Mouse (Mus musculus): ENCODE results near the gene Gucd1.
"Not testable (repeated sequence)": the region's sequence is repeated elsewhere in the genome, so short reads cannot be mapped to it uniquely, and the experiment has no call there.

The Gucd1 gene

DNA sequence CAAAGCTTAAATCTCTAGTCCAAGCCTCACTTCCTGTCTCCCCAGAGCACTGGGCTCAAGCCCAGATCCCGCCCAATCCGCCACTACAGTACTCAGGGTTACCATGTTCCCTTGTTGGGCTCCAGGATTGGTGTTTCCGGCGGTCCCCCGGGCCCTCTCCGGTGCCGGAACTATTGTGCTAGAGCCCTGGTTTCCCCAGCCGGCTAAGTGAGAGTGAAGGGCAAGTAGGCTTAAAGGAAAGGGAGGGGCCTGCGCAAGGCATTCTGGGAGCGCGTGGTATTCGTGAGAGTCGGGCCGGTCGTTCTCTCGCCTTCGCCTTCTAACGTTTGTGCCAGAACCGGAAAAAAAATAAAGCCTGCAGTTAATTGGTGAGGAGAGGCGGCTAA lies at the start of gene Gucd1:
TSS of gene Gucd1 (minus strand) at position 215 of the 386 bp plus-strand sequence.
- peak; percentile 95 to 99 for DNase-seq (ENCODE audit: low spot score in 2 of 2)

DNA sequence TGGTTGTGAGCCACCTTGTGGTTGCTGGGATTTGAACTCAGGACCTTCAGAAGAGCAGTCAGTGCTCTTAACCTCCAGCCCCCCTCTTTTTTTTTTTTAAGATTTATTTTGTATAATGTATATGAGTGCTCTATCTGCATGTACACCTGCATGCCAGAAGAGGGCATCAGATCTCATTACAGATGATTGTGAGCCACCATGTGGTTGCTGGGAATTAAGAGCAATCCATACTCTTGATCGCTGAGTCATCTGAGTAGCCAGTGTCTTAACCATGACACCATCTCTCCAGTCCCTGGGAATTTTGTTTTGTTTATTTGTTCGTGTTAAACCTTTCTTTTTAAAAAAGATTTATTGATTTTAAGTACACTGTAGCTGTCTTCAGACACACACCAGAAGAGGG lies 49.0 kb upstream of the Gucd1 start:
- not testable (repeated sequence) for DNase-seq (ENCODE audit: low spot score in 2 of 2)

DNA sequence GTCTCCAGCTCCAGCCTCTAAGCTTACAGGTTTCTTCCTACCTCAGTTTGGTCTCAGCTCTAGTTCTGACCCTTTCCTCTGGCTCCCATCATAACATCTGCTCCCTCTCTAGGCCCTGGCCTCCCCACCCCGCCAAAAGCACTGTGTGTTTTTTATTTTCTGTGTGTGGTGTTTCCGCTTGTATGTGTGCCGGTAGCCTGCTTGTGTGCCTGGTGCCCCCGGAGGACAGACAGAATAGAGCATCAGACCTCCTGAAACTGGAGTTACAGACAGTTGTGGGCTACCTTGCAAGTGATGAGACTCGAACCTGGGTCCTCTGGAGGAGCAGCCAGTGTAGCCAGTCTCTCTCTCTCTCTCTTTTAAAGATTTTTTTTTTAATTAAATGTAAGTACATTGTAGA lies 48.5 kb upstream of the Gucd1 start:
- no peak for DNase-seq (ENCODE audit: low spot score in 2 of 2)

DNA sequence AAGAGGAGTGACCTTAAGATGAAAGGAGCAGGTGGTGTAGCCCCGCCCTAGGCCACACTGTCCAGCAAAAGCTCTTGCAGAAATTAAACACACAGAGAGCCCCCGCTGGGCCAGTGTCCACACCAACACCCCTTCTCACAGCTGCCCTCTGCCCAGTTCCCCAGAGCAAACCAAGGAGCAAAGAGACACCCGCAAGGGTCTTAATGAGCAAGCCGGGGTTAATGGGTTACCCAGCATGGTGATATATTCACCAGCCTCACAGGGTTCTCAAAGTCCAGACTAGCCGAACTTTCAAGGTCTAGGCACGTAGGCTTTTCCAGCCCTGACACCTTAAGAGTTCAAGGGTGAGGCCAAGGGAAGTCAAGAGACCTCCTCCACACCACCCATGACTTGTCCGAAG lies 48.1 kb upstream of the Gucd1 start:
- DNase-seq (ENCODE audit: low spot score in 2 of 2): no peak

DNA sequence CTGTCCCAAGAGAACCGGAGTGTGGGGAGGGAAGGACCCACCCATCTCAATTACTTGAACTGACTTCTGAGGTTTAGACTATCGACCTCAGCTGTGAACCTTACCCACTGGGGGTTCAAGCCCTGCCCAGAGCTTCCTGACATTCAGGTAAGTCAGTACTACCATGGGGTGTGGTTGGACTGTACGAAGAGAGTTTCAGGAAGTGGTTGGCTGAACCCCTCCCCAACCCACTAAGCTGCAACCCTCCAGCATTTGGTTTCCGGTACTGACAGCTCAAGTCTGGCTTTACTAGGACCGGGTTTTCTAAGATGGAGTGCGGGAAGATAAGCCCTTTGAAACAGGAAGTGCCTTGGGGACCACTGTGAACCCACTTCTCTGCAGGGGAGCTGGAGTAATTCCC lies 47.7 kb upstream of the Gucd1 start:
- no peak for DNase-seq (ENCODE audit: low spot score in 2 of 2)

DNA sequence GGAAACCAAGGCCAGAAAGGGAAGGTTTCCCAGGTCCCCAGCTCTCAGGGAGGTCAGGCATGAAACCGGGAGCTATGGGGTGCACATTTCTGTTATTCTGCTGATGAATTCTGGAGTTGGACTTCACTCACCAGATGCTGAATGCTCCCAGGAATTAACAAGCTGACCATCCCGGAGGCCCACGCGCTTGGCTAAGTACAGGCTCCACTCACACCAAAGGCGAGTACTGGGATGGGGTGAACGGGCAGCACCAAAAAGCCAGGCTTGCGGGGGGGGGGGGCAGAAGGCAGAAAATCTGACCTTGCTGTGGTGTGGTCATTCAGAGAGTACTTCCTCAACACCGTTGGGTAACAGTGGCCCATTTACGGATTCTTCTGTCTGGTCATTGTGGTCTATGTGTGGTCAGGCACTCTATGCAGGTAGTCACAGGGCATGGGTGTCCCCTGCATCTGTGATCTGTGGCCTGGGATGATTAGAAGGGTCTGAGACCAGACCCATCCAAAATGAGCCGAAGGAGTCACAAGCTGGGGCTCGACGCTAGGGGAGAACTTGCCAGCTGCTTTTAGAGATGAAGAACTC lies 47.0 kb upstream of the Gucd1 start:
- DNase-seq (ENCODE audit: low spot score in 2 of 2): no peak

DNA sequence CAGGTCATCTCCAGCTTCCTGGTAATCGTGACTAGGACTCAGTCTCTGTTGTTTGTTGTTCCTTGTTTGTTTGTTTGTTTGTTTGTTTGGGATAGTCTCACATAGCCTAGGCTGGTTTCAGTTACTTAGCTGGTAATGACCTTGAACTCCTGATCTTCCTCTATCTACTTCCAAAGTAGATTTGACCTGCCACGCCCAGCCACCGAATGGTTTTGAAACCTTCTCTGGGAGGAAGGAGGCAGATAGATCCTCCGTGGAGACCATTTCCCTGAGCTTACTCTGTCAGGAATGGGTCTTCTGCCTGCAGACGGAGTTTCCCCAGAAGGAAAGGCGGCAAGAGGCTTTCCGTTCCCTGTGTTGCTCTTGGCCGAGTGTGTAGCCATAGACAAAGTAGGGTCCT lies 44.8 kb upstream of the Gucd1 start:
- DNase-seq (ENCODE audit: low spot score in 2 of 2): no peak

DNA sequence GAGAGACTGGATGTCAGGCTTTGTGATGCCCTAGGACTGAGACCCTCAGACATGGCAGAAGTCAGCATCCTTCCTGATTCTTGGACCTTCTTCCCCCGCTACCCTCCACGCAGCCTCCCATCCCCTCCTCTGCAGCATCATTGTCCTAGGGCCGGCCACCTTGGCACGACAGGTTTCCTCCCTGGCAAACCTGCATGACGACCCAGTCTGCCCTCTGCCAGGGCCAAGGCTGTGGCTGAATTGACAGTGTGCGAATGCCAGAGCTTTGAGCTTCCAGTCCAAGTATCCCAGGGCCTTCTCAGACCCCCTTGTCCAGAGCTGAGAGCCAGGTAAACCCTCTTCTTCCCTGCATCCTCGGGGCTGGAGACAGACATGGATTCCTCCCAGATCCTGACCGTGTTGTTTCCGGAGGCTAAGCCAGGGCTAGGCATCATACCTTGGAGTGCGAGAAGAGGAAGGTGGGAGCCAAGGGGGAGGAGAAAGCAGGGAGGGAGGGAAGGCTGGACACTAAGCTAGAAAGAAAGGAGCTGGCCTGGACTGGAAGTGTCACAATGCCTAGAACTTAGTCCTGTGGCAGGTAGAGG lies 43.4 kb upstream of the Gucd1 start, which contains the start of gene Ggt1:
TSS of gene Ggt1 (plus strand) at position 534 of the 584 bp plus-strand sequence.
- DNase-seq (ENCODE audit: low spot score in 2 of 2): no peak

DNA sequence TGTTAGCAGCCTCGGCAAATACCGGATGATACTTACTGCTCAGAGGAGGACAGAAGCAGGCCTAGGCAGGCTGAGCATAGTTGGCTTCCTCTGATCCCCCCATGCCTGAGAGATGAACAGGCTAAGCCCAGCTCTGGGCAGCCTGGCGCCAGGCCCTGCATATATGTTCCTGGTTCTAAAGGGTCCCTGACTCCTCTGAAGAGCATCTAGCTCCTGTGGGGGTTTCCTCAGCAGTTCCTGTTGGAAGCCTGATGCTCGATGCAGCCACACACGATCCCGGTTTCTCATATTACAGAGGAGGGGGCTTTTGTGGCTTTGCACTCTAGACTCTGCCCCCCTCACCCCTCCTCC lies 42.8 kb upstream of the Gucd1 start:
- no peak for DNase-seq (ENCODE audit: low spot score in 2 of 2)

DNA sequence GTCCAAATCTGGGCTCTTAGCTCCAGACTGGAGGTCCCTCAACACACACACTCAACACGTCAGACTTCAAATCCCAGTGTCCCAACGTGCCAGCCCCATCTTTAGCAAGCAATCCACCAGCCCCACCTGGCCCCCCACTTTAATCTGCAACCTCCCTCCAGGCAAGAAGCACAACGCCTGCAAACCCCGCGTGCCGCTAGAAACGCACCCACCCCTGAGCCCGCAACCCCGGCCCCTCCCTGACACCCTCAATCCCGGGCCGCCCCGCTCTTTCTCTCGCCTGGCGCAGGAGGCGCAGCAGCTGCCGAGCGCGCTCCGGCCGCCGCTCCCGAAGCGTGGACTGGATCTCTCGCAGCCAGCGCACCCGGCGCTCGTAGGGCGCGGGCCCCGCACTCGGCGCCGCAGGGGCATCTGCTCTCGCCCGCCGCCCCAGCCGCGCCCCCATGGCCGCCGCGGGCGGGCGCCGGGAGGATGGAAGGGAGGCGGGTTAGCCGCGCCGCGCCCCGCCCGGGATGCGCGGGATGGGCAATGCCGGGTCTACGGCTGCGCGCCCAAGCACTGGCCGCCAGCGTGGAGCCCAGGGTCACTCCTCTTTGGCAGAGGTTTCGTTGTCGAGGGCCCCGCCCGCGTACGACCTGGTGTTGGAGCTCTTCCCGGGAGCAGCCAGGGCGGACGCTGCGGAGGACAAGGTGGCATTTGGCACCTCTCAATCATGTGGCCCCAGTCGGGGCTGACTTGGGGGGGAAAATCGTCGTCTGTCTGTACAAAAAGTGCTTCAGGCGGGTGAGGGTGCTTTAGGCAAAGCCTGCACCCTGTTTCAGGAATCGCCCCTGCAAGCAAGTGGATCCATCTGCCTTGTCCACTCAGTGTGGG lies 42.1 kb upstream of the Gucd1 start, which contains the start of gene Lrrc75b:
TSS of gene Lrrc75b (minus strand) at position 655 of the 873 bp plus-strand sequence.
- DNase-seq (ENCODE audit: low spot score in 2 of 2): peak in 1 of 2 experiments; percentile 16

DNA sequence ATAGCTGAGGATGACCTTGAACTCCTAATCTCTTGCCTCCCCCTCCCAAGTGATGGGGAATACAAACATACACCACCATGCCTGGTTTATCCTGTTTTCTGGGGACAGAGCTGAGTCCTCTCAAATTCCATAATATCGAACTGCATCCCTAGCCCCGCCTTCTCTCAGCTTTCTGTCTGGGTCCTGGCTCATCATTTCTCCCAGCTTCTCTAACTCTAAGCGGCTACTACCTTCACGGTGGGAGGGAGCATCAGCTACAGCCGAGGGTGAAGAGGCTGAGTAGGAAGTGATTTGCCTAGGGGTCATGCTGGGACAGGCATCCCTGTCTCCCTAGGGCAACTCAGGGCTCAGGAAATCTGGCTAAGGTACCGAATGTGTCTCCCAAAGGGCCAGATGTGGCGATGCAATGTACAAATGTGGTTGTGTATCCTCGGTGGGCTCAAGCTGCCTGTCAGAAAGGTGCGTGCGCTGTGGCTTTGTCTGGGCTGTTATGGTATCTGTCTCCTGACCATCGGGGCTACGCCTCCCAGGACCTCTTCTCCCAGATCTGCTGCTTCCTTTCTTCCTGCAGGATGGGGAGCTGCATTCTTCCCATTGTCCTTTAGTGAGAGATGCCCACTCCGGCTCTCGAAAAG lies 41.4 kb upstream of the Gucd1 start:
- no peak for DNase-seq (ENCODE audit: low spot score in 2 of 2)

DNA sequence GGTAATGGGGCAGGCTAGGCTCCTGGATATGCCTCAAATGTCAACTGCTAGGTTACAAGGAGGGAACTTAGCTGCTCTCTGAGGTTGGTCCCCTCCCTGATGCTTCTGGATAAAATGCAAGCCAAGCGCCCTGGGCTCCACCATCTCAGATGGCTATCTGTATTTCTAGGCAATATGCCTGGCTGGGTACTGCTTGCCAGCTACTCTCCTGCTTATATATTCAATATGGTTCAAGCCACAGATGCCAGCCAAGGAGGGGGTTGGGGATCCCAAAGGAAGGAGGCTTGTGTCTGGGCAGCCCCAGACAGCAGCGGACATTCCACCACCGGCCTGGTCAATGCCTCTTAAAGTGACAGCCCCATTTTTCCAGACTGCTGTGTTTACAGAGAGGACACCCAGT lies 40.7 kb upstream of the Gucd1 start:
- DNase-seq (ENCODE audit: low spot score in 2 of 2): no peak

DNA sequence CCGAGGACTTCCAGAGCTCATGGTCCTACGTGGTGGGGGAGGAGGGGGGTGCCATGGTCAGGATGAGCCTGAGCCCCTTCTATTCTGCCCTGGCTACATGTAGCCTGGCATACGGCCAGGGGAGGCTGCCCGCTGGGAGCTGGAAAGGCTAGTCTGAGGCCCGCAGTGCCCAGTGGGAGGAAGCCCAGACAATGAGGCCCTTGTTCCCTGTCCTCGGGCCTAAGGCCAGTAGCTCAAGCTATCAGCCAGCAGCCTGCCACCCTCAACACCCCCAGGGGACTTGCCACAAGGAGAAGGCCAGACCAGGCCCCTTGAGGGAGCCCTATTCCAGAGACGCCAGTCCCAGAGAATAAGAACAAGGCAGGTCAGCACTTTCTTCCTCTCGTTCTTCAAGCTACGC lies 38.3 kb upstream of the Gucd1 start:
- DNase-seq (ENCODE audit: low spot score in 2 of 2): no peak

DNA sequence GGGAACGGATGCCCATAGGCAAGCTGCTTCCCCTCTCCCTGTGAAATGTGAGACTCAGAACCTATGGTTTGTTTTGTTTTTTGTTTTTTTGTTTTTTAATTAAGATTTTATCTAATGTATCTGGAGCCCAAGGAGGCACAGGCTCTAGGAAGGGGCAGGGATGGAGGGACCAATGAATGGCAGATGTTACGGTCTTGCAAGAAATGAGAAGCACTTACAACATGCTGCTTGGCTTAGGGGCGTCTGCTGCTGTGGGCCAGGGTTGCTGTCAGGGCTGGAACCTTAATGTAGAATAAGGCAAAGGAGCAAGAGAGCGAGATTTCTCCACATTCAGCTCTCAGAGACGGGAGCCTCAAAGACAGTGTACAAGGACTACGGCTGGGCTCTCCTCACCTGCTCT lies 37.8 kb upstream of the Gucd1 start:
- no peak for DNase-seq (ENCODE audit: low spot score in 2 of 2)

DNA sequence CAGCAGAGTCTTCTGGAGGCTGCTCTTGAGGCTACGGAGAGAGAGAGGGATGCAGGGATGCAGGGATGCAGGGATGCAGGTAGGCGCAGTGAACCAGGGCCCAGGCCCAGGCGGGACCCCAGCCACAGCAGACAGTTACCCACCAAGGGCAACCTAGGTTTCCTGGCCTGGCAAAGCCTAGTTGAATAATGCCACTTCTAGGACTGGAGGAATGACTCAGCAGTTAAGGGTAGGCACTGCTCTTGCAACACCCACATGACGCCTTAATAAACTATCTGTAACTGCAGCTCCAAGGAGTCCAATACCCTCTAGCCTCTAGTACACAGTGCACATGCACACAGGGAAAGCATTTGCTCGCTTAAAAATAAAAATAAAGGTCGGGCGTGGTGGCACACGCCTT lies 36.3 kb upstream of the Gucd1 start:
- no peak for DNase-seq (ENCODE audit: low spot score in 2 of 2)

DNA sequence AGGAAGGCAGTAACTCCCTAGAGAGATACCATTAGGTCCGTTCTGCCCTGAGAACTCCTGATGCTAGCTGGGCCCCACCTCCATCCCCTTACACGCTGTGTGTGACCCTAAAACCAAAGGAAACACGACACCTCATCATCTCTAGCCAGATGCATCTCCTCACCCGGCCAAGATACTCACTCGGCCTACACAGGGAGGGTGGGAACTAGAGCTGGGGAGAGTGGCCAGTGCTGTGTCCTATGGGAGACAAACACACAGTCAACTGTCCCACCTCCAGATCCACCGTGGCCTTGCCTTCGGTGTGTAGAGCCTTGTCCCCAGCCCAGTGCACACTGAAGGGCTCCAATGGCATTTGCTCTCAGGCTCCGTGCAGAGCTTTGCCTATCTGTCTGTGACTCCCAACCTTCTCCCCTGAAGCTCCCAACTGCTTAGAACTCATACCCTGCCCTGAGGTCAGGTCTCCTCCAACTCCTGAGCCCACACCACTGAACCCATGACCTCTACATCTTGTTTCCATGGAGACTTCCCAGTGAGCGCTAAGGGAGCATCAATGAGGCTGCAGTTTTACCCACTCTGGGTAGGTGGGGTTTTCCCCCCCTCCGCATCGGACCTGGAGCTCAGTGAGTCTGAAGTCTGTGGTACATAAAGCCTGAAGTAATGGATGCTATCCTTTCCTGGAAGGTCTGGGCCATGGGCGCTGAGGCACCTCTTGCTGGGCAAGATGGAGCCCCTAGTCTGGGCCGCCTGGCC lies 35.1 kb upstream of the Gucd1 start:
- DNase-seq (ENCODE audit: low spot score in 2 of 2): no peak

DNA sequence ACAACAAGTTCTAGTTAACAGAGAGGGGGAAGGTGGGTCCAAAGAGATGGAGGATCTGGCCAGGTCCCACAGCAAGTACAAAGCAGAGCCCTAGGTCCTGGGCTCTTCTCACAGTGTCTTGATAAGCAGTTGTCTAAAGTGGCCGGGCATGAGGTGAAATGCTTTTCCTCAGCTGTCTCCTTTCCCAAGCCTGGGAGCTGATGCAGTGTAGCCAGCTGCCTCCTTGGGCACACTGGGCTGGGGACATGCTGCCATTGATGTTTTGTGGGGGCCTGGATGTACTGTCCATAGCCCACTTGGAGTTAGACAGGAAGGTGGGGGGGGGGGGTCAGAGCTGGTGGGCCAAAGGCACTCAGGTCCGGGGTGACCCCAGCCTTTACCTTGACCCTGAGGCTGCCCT lies 34.3 kb upstream of the Gucd1 start:
- DNase-seq (ENCODE audit: low spot score in 2 of 2): no peak

DNA sequence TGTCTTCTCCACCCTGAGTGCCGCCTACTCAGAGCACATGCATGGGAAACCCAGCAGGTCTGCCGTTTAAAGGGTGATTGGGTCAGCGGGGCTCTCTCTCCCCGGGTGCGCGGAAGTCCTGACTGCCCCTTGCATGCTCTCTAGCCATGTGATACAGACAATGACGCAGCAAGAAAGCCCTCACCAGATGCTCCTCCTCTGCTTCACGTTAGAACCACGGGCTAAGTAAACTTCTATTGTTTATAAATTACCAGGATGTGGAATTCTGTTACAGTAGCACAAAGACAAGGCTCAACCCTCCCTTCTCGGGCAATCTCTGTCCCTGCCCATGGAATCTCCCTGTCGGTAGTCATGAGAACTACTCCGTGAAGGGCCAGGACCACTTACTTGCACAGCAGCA lies 33.4 kb upstream of the Gucd1 start:
- no peak for DNase-seq (ENCODE audit: low spot score in 2 of 2)

DNA sequence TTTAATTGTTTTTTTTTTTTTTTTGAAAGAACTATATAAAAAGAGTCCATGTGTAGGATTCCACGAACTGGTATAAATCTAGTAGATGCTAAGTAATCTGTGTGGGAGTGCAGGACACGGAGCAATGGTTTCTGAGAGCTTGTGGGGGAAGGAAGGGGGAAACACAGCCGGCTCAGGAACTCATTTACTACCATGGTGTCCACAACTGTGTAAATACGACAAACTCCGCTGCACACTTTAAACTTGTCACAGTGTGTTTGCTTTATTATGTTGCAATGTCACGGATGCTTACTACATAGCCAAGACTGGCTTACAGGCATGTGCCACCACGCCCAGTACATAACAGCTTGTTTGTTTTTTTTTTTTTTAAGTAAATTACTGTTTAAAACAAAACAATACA lies 32.1 kb upstream of the Gucd1 start:
- DNase-seq (ENCODE audit: low spot score in 2 of 2): no peak

DNA sequence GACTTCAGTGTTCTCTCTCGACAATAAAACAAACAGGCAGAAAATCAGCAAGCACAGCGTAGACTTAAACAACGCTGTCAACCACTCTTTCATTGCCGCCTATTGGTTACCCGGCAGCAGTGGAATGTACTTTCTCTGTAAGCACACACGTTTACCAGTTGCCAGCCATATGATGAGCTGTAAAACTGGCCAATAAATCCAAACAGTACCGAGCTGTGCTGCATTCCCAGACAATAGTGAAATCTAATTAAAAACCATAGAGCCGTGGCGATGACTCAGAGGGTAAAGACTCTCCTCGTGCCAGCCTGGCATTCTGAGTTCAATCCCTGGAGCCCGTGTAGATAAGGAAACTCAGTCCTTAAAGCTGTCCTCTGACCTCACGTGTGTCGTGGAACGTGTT lies 30.7 kb upstream of the Gucd1 start:
- DNase-seq (ENCODE audit: low spot score in 2 of 2): no peak

DNA sequence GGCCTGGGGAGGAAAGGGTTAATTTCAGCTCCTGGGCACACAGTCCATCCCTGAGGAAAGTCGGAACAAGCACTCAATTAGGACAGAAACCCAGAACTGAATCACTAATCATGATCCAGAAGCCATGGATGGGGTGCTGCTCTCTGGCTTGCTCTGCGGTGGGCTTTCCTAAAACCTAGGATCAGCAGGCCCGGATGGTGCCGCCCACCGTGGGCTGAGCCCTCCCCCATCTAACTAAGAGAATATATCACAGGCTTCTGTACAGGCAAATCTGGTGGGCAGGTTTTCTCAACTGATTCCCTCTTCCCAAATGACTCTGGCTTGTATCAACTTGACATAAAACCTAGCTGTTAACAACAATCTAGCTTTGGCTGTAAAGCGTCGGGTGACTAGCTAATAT lies 30.1 kb upstream of the Gucd1 start:
- DNase-seq (ENCODE audit: low spot score in 2 of 2): no peak

DNA sequence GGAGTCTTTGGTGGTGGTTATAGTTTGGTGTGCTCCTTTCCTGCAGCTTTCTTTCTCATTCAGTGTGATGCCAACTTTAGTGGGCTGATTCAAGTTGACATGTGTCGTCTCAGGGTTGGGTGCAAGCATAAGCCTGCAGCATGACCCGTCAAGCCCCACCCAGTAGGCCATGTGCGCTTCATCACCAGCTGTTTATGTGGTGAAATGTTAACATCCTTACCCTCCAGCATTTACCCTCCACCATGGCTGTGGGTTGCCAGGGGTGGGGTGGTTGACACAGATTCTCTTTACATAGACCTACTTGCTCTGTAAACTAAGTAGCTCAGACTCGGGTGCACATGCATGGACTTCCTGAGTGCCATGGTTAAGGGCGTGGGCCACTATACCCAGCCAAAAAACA lies 18.4 kb upstream of the Gucd1 start:
- DNase-seq (ENCODE audit: low spot score in 2 of 2): no peak
